ENCODE assay signal across 21 mouse cellular contexts in genomic region chr19:44104393-44104792, GRCm38 (mm10).
"Had no signal": no experiment of that assay in that cellular context is flagged by ENCODE, and none has a peak within 500 bp of the region (broad histone marks: within the 10 kb centered on the region; RNA-seq: fewer than 3 reads in every experiment).

No protein-coding gene starts in this region.

- H3K27me3 ChIP-seq: liver, embryonic 13.5 days; neural tube, embryonic 12.5 days had no signal

- H3K9ac ChIP-seq: liver, embryonic 13.5 days; neural tube, embryonic 12.5 days had no signal

- ATAC-seq: intestine, embryonic 16.5 days had no signal

- H3K4me3 ChIP-seq: left cerebral cortex, adult 2 months; liver, embryonic 13.5 days; midbrain, embryonic 10.5 days; neural tube, embryonic 12.5 days had no signal

- H3K9me3 ChIP-seq: liver, embryonic 13.5 days; midbrain, embryonic 10.5 days; neural tube, embryonic 12.5 days had no signal

- H3K4me2 ChIP-seq: neural tube, embryonic 12.5 days had no signal

- DNase-seq: kidney, adult 18-20 months; kidney, adult 9 months; kidney, postnatal 10 days; kidney, postnatal 36 days; layer of hippocampus, postnatal 36 days; liver, embryonic 13.5 days; lung, adult 2 months; lung, postnatal 14 days; lung, postnatal 4 days; midbrain, embryonic 14.5 days; right cerebral cortex, adult 18-20 months; right cerebral cortex, postnatal 14 days; right cerebral cortex, postnatal 4 days; spleen, adult 18-20 months; thymus, adult 2 months; thymus, postnatal 14 days; thymus, postnatal 4 days had no signal

- H3K27ac ChIP-seq: left cerebral cortex, adult 2 months; liver, embryonic 13.5 days; midbrain, embryonic 10.5 days; neural tube, embryonic 12.5 days had no signal
